Mouse (Mus musculus) layer of hippocampus, postnatal 10 days (tissue): Measurements from ENCODE around the gene Acot12. TPM values are rescaled to one million over a fixed set of nuclear protein-coding genes. Genes with fewer than 3 reads are reported as not detected.

Source experiments
- DNase-seq, 2 experiments: peaks; one replicate each; pipeline ENCODE4 v3.0.0; 2021; ENCODE audit warnings: low spot score in 2 of 2
- microRNA-seq, 2 experiments: library from miRNA; unstranded; fragments of <30 nt; microRNA quantifications; one replicate each; pipeline ENCODE4 v1.2.0; 2021
- total RNA-seq, 2 experiments: library from RNA; stranded (reverse); gene quantifications; 2 replicates each; pipeline ENCODE4 v1.2.3; 2021

Acot12 gene
- total RNA-seq, 2 experiments from 2014 or later, result 0.22 TPM; not detected in 1

- DNase-seq, result no peak
Measured at GRCm38 (mm10) chr13:91824845-91825550, 83.7 kb downstream of the Acot12 start.

GRCm38 (mm10) chr13:91826066-91826465 is 84.8 kb downstream of the Acot12 start:
- DNase-seq, result no peak

- no peak for DNase-seq
Measured at GRCm38 (mm10) chr13:91827876-91828275, 86.6 kb downstream of the Acot12 start.

Small RNA genes lying within 50 kb of the gene (microRNA-seq; reads per million reads assigned to microRNA genes)
- gene Gm27656, result 0 reads per million in 2 experiments

Other genes with a start within 250 kb of the Acot12 start
- gene Zcchc9, start 66.2 kb downstream of the Acot12 start, total RNA-seq, result 10 to 100 TPM; 14.5 to 19.9 TPM
- gene Ckmt2, start 135.4 kb downstream of the Acot12 start, total RNA-seq, result under 1 TPM; 0.38 to 0.48 TPM